Mouse (Mus musculus) cerebellum, adult (tissue): Measurements from ENCODE around the gene Runx3.

Experiments used
- ATAC-seq: cut with Nextera tagmentation; 2 replicates; pipeline ENCODE4 v1.9.2; 2017; ENCODE audit warnings: mild to moderate bottlenecking, moderate library complexity, mixed read lengths; ENCODE audit not compliant: insufficient number of reproducible peaks, low FRiP score, low TSS enrichment

The Runx3 gene

DNA sequence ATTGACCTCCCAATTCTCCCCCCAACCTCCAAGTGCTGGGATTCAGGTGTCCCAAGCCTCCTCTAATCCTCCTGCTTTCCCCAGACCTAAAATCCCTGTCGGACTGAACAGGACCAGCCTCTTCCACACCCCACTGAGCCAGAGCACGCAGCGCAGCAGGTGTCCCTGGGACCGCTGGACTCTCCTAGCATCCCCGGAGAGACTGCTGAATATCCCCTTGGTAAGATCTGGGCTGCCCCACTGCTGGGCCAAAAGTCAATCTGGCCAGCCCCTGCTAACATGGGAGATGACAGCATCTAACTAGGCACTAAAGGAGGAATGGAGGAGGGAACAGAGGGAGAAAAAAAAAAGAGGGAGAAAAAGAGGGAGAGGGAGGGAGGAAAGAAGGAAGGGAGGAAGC, 84.8 kb downstream of the Runx3 start:
- ATAC-seq = no peak

DNA sequence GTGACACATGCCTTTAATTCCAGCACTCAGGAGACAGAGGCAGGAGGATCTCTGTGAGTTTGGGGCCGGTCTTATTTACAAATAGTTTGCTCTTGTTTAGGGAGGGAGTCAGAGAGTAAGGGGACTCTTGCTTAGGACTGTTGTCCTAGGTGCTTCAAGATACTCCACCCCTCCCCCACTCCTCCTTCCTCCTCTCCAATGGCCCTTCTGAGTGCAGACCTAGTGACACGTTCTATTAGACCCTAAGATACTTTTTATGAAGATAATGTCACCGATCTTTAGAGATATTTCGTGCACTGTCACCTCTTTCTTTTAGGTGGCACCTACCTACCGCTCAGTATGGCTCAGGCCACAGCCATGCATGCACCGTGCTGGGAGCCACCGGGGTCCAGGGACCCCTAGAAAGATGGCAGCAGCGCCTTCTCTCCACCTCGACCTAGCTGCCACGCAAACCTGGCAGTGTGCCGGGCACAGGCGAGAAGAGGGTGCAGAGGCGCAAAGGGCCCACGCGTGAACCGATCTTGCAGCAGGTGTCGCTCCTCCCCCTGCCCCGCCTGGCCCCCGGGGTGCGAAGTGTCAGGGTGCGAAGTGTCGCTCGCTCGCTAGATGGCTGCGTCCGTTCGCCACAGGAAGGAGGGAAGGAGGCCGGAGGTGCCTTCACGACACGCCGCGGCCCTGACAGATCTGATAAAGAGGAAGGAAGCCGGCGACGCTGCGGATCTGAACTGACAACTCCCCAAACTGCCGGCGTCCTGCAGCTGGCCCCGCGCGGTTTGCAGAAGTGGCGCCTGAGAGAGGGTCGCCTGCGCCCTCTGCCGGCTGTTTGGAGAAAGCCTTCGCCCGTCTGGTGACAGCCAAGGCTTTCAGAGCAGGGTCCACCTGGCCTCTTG, 85.5 kb downstream of the Runx3 start:
- ATAC-seq = no peak; the same call in 1 of the 2 replicates

DNA sequence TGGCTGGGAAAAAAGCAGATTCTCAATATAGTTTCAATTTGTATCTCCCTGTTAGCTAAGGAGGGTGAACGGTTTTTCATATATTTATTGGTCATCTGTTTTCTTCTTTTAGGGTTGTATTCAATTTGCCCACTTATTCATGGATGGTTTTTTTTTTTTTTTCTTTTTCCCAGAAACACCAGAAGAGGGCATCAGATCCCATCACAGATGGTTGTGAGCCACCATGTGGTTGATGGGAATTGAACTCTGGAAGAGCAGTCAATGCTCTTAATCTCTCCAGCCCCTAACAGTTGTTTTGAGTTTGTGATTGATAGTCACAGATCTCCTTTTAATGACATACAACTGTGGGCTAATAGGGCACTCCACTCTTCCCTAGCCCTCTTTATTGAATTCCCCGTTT, 89.4 kb downstream of the Runx3 start:
- no peak for ATAC-seq

DNA sequence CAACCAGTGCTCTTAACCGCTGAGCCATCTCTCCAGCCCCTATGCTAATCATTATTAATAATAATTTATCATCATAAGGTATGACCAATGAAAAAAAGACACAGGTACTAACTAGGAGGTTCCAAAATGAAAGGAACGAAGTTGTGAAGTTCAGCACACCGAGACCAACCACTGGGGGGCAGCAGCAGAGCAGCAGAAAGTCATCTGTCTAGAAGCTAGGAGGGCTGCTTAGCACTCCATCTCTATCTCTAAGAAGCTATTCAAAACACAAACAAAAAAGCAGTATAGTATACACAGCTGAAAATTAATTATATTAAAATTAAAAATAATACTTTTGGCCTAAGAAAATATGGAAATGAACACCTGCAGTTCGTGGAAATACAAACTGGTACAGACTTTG, 99.2 kb downstream of the Runx3 start:
- ATAC-seq = no peak

DNA sequence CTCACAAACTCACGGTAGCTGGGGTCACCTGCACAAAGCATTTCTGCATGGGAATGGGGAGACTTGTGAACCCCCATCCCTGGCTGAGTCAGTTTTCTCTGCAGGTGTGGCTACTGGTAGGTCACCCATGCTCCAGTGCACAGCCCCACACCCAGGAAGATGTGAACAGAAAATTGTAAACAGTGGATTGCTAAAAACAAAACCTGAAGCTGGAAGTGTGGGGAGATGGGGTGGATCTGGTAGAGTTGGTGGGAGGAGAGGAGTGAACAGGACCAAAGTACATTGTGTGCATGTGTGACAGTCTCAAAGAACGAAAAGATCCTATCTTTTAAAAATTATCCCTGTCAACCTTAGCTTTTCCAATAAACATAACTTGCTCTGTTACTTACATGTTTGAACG, 100.2 kb downstream of the Runx3 start:
- ATAC-seq = no peak

DNA sequence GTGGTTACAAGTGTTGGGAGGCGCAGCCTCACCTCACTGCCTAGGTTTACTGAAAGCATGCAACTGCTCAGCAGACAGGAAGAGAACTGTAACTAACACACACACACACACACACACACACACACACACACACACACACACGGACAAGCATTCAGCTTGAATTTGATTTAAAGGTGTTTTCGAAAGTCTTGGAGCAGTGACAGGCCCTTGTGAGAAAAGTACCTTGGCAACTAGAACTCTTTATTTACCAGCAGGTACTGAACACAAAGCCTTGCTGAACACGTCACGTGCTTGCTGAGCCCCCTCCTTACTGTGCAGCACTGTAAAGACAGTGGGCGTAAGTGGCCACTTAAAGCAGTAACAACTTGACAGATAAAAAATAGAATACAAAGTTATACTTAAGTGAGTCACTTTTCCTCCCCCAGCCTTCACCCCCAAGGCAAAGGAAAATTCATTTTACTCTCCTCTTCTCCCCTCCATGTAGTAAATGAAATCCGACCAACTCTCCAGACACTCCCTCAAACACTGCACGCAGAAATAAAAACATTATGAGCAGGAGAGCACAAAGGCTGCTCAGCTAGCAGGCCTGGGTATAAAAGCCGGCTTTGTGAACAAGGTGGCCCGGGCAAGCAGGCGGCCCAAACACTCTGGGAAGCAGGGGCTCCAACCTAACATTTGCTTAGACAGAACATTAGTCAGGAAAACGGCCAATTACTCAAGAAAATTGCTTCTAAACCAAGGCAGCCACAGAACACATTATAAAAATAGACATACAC, 101.4 kb downstream of the Runx3 start:
- no peak for ATAC-seq

DNA sequence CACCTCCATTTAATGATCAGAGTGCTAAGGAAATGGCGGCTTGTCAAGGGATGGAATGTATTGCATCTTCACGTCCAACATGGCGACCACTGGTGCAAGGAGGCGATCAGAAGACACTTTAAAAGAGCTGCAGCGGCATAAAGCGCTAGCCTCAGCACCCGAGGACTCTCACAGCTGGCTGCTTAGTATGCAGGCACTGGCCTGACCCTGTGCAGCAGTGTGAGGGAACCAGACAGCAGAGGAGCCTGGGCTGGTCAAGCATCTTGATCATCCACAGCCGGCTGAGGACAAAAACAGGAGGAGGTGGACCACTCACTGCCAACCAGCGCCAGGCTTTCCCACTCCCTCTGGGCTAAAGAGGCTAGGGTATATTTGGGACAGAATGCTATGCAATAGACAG, 103.4 kb downstream of the Runx3 start:
- ATAC-seq = no peak

DNA sequence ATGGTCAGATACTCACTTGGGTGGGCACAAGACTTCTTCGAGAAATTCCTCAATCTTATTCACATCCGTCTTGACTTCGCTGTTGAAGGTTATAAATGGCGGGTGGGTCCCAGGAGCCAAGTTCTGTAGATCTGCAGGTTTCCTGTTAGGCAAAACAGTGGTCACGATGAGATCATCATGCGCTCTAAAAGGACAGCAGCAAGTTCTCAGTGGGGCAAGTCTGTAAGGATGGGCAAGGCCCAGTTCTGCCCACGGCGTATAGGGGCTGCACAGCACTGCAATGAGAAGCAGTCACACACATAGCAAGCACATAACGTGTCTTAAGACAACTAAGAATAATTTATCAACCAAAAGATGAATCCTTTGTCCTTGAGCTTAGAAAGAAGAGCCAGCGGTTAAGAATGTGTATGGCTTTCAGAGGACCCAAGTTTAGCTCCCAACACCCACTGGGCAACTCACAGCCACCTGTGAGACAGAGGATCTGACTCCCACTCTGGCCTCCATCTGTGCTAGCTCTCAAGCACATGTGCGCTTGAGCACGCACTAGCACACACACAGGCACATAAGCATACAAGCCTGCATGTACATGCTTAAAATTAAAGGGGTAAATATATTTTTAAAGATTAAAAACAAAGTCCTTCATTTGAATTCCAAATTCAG, 105.7 kb downstream of the Runx3 start:
- no peak for ATAC-seq
